Mouse (Mus musculus) brain, embryonic 14.5 days (tissue): ENCODE measurements at regions not wholly inside any gene's neighbourhood (a gene's known extent, or its start where the extent isn't known, plus 50 kb on each side); places are given as distances from the start of the nearest gene placed in this dataset.
A peak's percentile ranks its signal among the peaks of the same experiment; 100 is the strongest.

ENCODE experiments used
- DNase-seq: peaks from one replicate; pipeline ENCODE4 v3.0.0-alpha.2; 2011; ENCODE audit warnings: low read depth
- CTCF ChIP-seq: fragments of 200-500 bp; IDR thresholded peaks from 2 replicates; pipeline ENCODE4 v1.5.1; 2012; ENCODE audit warnings: inconsistent platforms, mild to moderate bottlenecking, moderate library complexity, borderline replicate concordance; ENCODE audit not compliant: insufficient read depth, insufficient read length; ENCODE audit errors: extremely low read depth
- POLR2A ChIP-seq: fragments of 200-500 bp; IDR thresholded peaks from 2 replicates; pipeline ENCODE4 v1.6.1; 2012; ENCODE audit warnings: mild to moderate bottlenecking, inconsistent platforms, borderline replicate concordance; ENCODE audit not compliant: poor library complexity, insufficient read depth, insufficient read length, severe bottlenecking; ENCODE audit errors: extremely low read depth

- no peak for TF ChIP-seq CTCF
- DNase-seq, result no peak
Measured at GRCm38 (mm10) chr14:54166057-54166456, 87.8 kb downstream of the Dad1 start.

DNA sequence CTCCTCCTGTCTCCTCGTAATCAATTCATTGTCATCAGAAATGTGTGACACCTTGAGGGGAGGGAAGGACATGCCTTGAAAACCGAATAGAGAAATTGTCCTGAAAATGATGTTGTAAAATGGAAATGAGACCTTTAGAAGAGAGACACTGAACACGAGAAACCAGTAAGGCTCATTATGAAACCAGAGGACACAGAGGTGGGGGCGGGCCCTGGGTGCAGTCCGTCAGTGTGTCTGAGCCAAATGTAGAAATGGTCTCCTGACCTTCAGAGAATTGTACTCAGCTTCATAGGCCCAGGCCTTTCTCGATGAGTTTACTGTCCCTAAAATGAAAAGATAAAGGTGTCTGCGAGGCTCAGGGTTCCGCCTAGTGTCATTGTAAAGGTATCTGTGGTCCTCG is 89.0 kb downstream of the Dad1 start:
- DNase-seq, result no peak
- TF ChIP-seq CTCF (no peak), POLR2A (no peak)

GRCm38 (mm10) chr14:54161916-54162315 is 92.0 kb downstream of the Dad1 start:
- TF ChIP-seq CTCF (no peak), POLR2A (no peak)
- DNase-seq, result no peak

DNA sequence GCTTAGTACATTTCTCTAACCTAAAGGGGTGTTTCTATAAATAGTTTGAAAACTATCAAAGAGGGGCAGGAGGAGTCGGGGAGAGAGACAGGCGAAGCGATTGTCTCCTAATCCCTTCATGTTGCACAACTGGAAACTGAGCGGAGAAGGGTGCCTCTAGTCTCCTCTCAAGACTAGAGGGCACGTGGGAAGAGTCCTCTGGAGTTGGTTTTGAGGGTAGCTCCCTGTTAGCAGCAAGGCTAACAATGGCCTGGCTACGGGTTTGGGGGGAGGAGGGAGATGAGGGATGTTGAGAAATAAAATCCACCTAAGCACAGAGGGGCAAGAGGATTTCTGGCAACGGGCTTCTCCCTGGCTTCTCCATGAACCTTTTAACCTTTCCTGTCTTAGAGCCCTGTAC is 92.7 kb downstream of the Dad1 start:
- TF ChIP-seq CTCF (no peak), POLR2A (no peak)
- no peak for DNase-seq

GRCm38 (mm10) chr14:54159816-54160215 is 94.1 kb downstream of the Dad1 start:
- no peak for DNase-seq
- TF ChIP-seq POLR2A (no peak), CTCF (no peak)

DNA sequence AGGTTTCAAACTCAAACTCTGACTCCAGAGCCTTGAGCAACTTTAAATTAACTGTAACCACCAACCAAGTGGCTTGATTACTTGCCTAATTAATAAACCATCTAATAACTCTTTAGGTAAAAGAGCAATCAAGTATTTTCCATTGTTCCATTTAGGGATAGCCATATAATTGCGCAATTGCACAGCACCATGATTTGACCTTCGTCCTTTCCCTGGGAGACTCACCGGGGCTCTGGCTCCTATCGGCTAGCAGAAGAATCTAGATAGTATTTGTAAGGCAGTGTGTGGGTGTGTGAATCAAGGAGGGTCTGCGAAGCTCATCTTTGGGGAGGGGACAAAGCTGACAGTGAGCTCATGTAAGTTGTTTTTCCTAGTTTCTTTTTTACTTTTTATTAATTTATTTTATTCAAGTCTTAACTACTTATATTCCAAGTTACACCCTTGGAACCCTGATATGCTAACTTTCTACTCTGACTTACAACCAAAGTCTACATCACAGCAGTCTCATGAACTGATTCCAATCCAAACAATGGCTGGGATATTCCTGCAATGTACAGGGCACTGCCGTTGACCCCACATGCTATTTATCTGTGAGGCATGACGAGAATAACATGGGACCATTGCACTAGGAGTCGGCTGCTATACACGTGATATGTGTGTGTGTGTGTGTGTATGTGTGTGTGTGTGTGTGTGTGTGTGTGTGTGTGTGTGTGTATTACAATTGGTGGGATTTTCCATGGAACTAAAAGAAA is 95.5 kb downstream of the Dad1 start:
- no peak for DNase-seq
- no peak for TF ChIP-seq POLR2A
- no peak for TF ChIP-seq CTCF

DNA sequence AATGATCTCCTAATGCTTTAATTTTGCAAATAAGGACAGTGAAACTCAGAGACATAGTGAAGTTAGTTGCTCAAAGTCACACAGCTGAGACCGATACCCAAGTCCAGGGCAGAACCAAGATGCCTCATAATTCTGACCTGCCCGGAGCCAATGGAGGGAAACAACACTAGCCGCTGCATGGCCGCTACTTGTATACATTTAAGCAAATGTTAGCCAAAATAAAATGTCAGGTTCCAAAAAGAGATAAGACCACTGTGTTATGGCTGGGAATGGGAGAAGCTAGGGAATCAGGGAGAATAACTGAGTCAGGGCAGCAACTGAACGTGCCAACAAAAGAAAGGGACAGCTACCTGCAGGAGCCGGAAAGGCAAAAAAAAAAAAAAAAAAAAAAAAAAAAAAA is 97.4 kb downstream of the Dad1 start:
- DNase-seq, result no peak
- no peak for TF ChIP-seq POLR2A

- peak; percentile 82 for DNase-seq
- peak; percentile 59; the same call in 1 of the 2 replicates for TF ChIP-seq CTCF
- no peak for TF ChIP-seq POLR2A
Measured at GRCm38 (mm10) chr14:54152485-54153235, 101.2 kb downstream of the Dad1 start.

- no peak for TF ChIP-seq POLR2A
- no peak for TF ChIP-seq CTCF
- DNase-seq, result no peak
Measured at GRCm38 (mm10) chr14:54151921-54152320, 102.0 kb downstream of the Dad1 start.

- no peak for DNase-seq
- TF ChIP-seq CTCF (no peak), POLR2A (no peak)
Measured at GRCm38 (mm10) chr14:54151272-54151671, 102.6 kb downstream of the Dad1 start.

DNA sequence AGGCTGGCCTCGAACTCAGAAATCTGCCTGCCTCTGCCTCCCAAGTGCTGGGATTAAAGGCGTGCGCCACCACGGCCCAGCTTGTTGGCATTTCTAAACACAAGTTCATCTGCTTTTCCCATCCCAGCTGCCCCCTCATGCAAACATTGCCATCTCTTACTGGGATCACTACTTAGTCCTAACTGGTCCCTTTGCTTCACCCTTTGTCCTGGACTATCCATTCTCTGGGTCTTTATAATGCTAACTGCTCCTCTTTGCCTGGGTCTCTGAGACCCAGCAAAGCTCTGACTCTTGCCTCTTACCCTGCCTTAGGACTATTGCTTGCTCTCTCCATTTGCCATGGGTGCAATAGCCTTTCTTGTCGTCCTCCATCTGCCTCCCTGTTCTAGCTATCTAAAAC is 103.7 kb downstream of the Dad1 start:
- DNase-seq, result no peak
- TF ChIP-seq POLR2A (no peak), CTCF (no peak)

- TF ChIP-seq POLR2A, result no peak
- TF ChIP-seq CTCF, result no peak
- no peak for DNase-seq
Measured at GRCm38 (mm10) chr14:54148626-54149025, 105.3 kb downstream of the Dad1 start.
